Mouse (Mus musculus): ENCODE measurements around the gene Rilpl1. TPM values are rescaled to one million over a fixed set of nuclear protein-coding genes. Genes with fewer than 3 reads are reported as not detected.
"Not testable (repeated sequence)": the region's sequence is repeated elsewhere in the genome, so short reads cannot be mapped to it uniquely, and the experiment has no call there.

Rilpl1 gene
- polyA plus RNA-seq, 1 experiment from 2014 or later, result 2.4 TPM

- no peak for DNase-seq
- Histone ChIP-seq H3K27me3 (ENCODE audit: insufficient read depth, low read length) (no peaks in the 10 kb centered on the region), H3K4me3 (ENCODE audit: low read depth, low read length) (no peak overlapping the region), H3K4me2 (ENCODE audit: low read depth, low read length) (no peak overlapping the region), H3K9ac (replicated peaks) (no peak overlapping the region), H3K27ac (ENCODE audit: low read depth) (no peak overlapping the region), H3K4me1 (ENCODE audit: insufficient read depth) (no peaks in the 10 kb centered on the region), H3K9me3 (ENCODE audit: low read length) (no peaks in the 10 kb centered on the region), H3K36me3 (replicated peaks; ENCODE audit: insufficient read depth, low read length) (0 out of 2 replicates have a peak, but pooled peaks cover 3% of the 10 kb centered on the region)
- no peak for ATAC-seq
- WGBS (ENCODE audit: insufficient replicate concordance), result 80% methylated on average over 6 of the region's 6 CpGs
- no peak for TF ChIP-seq CTCF (IDR thresholded peaks at IDR 0.05; ENCODE audit: low read depth)
- TF ChIP-seq EP300 (IDR thresholded peaks at IDR 0.05; ENCODE audit: low read depth), result no peak
Measured at GRCm38 (mm10) chr5:124509200-124509599, 22.0 kb downstream of the Rilpl1 start.

GRCm38 (mm10) chr5:124506731-124507359 is 24.3 kb downstream of the Rilpl1 start:
- no peak overlapping the region for H3K4me3 ChIP-seq (ENCODE audit: low read depth, low read length)
- DNase-seq, result no peak

GRCm38 (mm10) chr5:124505235-124505634 is 26.0 kb downstream of the Rilpl1 start:
- H3K9ac ChIP-seq (replicated peaks), result no peak overlapping the region
- no peak overlapping the region for H3K4me2 ChIP-seq (ENCODE audit: low read depth, low read length)
- H3K36me3 ChIP-seq (replicated peaks; ENCODE audit: insufficient read depth, low read length), result no peaks in the 10 kb centered on the region
- no peak for TF ChIP-seq EP300 (IDR thresholded peaks at IDR 0.05; ENCODE audit: low read depth)
- no peak for TF ChIP-seq CTCF (IDR thresholded peaks at IDR 0.05; ENCODE audit: low read depth)
- no peaks in the 10 kb centered on the region for H3K9me3 ChIP-seq (ENCODE audit: low read length)
- no peaks in the 10 kb centered on the region for H3K4me1 ChIP-seq (ENCODE audit: insufficient read depth)
- H3K27ac ChIP-seq (ENCODE audit: low read depth), result no peak overlapping the region
- WGBS (ENCODE audit: insufficient replicate concordance), result 81% methylated on average over 4 of the region's 4 CpGs
- DNase-seq (no peak), ATAC-seq (no peak)
- H3K4me3 ChIP-seq (ENCODE audit: low read depth, low read length), result no peak overlapping the region
- no peaks in the 10 kb centered on the region for H3K27me3 ChIP-seq (ENCODE audit: insufficient read depth, low read length)

More at GRCm38 (mm10) chr5:124506731-124507359, 24.3 kb downstream of the Rilpl1 start:
- TF ChIP-seq EP300 (IDR thresholded peaks at IDR 0.05; ENCODE audit: low read depth), result no peak
- TF ChIP-seq CTCF (IDR thresholded peaks at IDR 0.05; ENCODE audit: low read depth), result peak; percentile 31
- Histone ChIP-seq H3K4me2 (ENCODE audit: low read depth, low read length) (0 out of 2 replicates have a peak overlapping the region, but pooled peaks have one; percentile 22), H3K4me1 (ENCODE audit: insufficient read depth) (no peaks in the 10 kb centered on the region), H3K9me3 (ENCODE audit: low read length) (no peaks in the 10 kb centered on the region), H3K27ac (ENCODE audit: low read depth) (0 out of 2 replicates have a peak overlapping the region, but pooled peaks have one; percentile 16), H3K36me3 (replicated peaks; ENCODE audit: insufficient read depth, low read length) (no peaks in the 10 kb centered on the region), H3K27me3 (ENCODE audit: insufficient read depth, low read length) (no peaks in the 10 kb centered on the region), H3K9ac (replicated peaks) (no peak overlapping the region)
- ATAC-seq, result no peak
- 58% methylated on average over 10 of the region's 10 CpGs for WGBS (ENCODE audit: insufficient replicate concordance)

GRCm38 (mm10) chr5:124503742-124504141 is 27.4 kb downstream of the Rilpl1 start:
- peaks cover 4% of the 10 kb centered on the region for H3K4me1 ChIP-seq (ENCODE audit: insufficient read depth)
- DNase-seq, result no peak
- no peak overlapping the region for H3K4me3 ChIP-seq (ENCODE audit: low read depth, low read length)
- H3K4me2 ChIP-seq (ENCODE audit: low read depth, low read length), result no peak overlapping the region
- H3K9ac ChIP-seq (replicated peaks), result no peak overlapping the region
- H3K27me3 ChIP-seq (ENCODE audit: insufficient read depth, low read length), result no peaks in the 10 kb centered on the region
- 85% methylated on average over 14 of the region's 14 CpGs for WGBS (ENCODE audit: insufficient replicate concordance)
- H3K36me3 ChIP-seq (replicated peaks; ENCODE audit: insufficient read depth, low read length), result no peaks in the 10 kb centered on the region
- no peak overlapping the region for H3K27ac ChIP-seq (ENCODE audit: low read depth)
- TF ChIP-seq EP300 (IDR thresholded peaks at IDR 0.05; ENCODE audit: low read depth) (no peak), CTCF (IDR thresholded peaks at IDR 0.05; ENCODE audit: low read depth) (no peak)
- ATAC-seq, result no peak
- H3K9me3 ChIP-seq (ENCODE audit: low read length), result no peaks in the 10 kb centered on the region

GRCm38 (mm10) chr5:124501541-124501940 is 29.6 kb downstream of the Rilpl1 start:
- Histone ChIP-seq H3K9me3 (ENCODE audit: low read length) (no peaks in the 10 kb centered on the region), H3K4me1 (ENCODE audit: insufficient read depth) (peaks cover 22% of the 10 kb centered on the region), H3K27ac (ENCODE audit: low read depth) (no peak overlapping the region), H3K4me3 (ENCODE audit: low read depth, low read length) (no peak overlapping the region), H3K36me3 (replicated peaks; ENCODE audit: insufficient read depth, low read length) (no peaks in the 10 kb centered on the region), H3K27me3 (ENCODE audit: insufficient read depth, low read length) (no peaks in the 10 kb centered on the region), H3K9ac (replicated peaks) (no peak overlapping the region), H3K4me2 (ENCODE audit: low read depth, low read length) (no peak overlapping the region)
- TF ChIP-seq CTCF (IDR thresholded peaks at IDR 0.05; ENCODE audit: low read depth) (no peak), EP300 (IDR thresholded peaks at IDR 0.05; ENCODE audit: low read depth) (no peak)
- ATAC-seq (no peak), DNase-seq (no peak)
- 80% methylated on average over 10 of the region's 10 CpGs for WGBS (ENCODE audit: insufficient replicate concordance)

- Histone ChIP-seq H3K36me3 (replicated peaks; ENCODE audit: insufficient read depth, low read length) (no peaks in the 10 kb centered on the region), H3K9me3 (ENCODE audit: low read length) (no peaks in the 10 kb centered on the region), H3K4me3 (ENCODE audit: low read depth, low read length) (no peak overlapping the region), H3K4me1 (ENCODE audit: insufficient read depth) (peaks cover 24% of the 10 kb centered on the region), H3K27ac (ENCODE audit: low read depth) (no peak overlapping the region), H3K27me3 (ENCODE audit: insufficient read depth, low read length) (no peaks in the 10 kb centered on the region), H3K9ac (replicated peaks) (no peak overlapping the region), H3K4me2 (ENCODE audit: low read depth, low read length) (no peak overlapping the region)
- no peak for TF ChIP-seq CTCF (IDR thresholded peaks at IDR 0.05; ENCODE audit: low read depth)
- no peak for TF ChIP-seq EP300 (IDR thresholded peaks at IDR 0.05; ENCODE audit: low read depth)
- 79% methylated on average over 3 of the region's 3 CpGs for WGBS (ENCODE audit: insufficient replicate concordance)
- ATAC-seq, result no peak
- no peak for DNase-seq
Measured at GRCm38 (mm10) chr5:124500573-124500972, 30.6 kb downstream of the Rilpl1 start.

DNA sequence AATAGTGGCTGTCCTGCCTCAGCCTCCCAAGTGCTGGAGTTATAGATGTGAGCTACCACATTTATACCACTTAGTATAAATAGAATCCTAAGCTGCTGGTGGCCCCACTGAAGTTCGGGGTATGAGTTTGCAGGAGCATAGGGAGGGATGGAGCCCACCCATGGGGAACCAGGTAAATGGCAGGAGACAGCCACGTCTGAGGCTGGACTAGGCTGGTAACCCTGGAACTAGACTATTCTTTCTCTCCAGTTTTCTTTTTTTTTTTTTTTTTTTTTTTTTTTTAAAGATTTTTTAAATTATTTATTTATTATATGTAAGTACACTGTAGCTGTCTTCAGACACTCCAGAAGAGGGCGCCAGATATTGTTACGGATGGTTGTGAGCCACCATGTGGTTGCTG is 31.2 kb downstream of the Rilpl1 start:
- not testable (repeated sequence) for H3K27ac ChIP-seq (ENCODE audit: low read depth); H3K27me3 ChIP-seq (ENCODE audit: insufficient read depth, low read length); H3K9ac ChIP-seq (replicated peaks); DNase-seq; ATAC-seq; H3K36me3 ChIP-seq (replicated peaks; ENCODE audit: insufficient read depth, low read length); H3K9me3 ChIP-seq (ENCODE audit: low read length); H3K4me3 ChIP-seq (ENCODE audit: low read depth, low read length); H3K4me2 ChIP-seq (ENCODE audit: low read depth, low read length)
- peaks cover 24% of the 10 kb centered on the region for H3K4me1 ChIP-seq (ENCODE audit: insufficient read depth)
- WGBS (ENCODE audit: insufficient replicate concordance), result 79% methylated on average over 2 of the region's 4 CpGs
